Mouse (Mus musculus) limb, embryonic 10.5 days (tissue): ENCODE data around the gene Ogfod1. TPM values are rescaled to one million over a fixed set of nuclear protein-coding genes. Genes with fewer than 3 reads are reported as not detected.

ENCODE experiments used
- polyA plus RNA-seq: library from polyadenylated mRNA; unstranded; fragments of >200 nt; fragmentation: Nextera tagmentation; extraction: Ambion mirVana; gene quantifications from 2 replicates; pipeline ENCODE4 v1.2.1, GENCODE M21; 2016

Ogfod1 gene
- polyA plus RNA-seq, 1 experiment from 2014 or later, result 13.6 TPM

Other genes starting within 250 kb of the Ogfod1 start
- 0.54 and 1.2 TPM in 2 replicates for gene Gnao1, start 227.2 kb upstream of the Ogfod1 start, polyA plus RNA-seq
- 35.9 and 39.1 TPM in 2 replicates for gene Amfr, start 24.4 kb upstream of the Ogfod1 start, polyA plus RNA-seq
- 147 and 161 TPM in 2 replicates for gene Nudt21, start 167 bp upstream of the Ogfod1 start, polyA plus RNA-seq
- 13.3 and 14.2 TPM in 2 replicates for gene Bbs2, start 61.7 kb downstream of the Ogfod1 start, polyA plus RNA-seq
- gene Mt4, start 100.0 kb downstream of the Ogfod1 start, polyA plus RNA-seq, result not detected in 2 replicates
- 0.30 TPM in 1 of 2 replicates, not detected in the other for gene Mt3, start 115.4 kb downstream of the Ogfod1 start, polyA plus RNA-seq
- gene Mt2, start 135.5 kb downstream of the Ogfod1 start, polyA plus RNA-seq, result 30.0 and 45.6 TPM in 2 replicates
- 105 and 163 TPM in 2 replicates for gene Mt1, start 141.9 kb downstream of the Ogfod1 start, polyA plus RNA-seq
- 139 and 146 TPM in 2 replicates for gene Nup93, start 177.4 kb downstream of the Ogfod1 start, polyA plus RNA-seq